In the genomic region with DNA sequence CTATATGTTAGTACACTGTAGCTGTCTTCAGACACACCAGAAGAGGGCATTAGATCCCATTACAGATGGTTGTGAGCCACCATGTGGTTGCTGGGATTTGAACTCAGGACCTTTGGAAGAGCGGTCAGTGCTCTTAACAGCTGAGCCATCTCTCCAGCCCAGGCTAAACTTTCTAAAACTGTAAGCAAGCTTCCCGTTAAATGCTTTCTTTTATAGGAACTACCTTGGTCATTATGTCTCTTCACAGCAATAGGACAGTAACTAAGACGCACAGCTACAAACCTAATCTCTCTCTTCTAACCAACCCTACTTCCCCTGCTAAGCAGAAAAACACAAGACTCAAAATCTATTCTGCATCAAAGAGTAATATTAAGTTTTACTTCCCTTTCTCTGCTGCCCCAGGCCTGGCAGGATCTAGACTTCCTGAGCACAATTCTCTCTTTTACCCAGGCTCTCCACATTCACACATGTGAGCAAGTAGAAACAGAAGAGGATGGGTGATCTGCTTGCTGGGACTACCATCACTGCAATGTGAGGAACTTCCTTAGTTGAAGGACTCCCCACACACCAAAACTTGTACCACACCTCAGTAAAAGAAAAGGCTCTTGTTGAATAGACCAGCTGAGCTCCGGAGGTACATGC, we compare ENCODE assay signal across 7 mouse cellular contexts. TPM values are rescaled to one million over a fixed set of nuclear protein-coding genes. Genes with fewer than 3 reads are reported as not detected.
DNase-seq lines count a peak whose midpoint lies in the region; ATAC-seq and TF ChIP-seq lines count a peak whose summit lies in the region.

No protein-coding gene starts in this region.

- H3K36me3 ChIP-seq in C2C12 (ENCODE audit: control insufficient read depth, insufficient read depth): no peaks in the 10 kb centered on the region

- peak overlapping the region; percentile 37 for H3ac ChIP-seq in C2C12 (ENCODE audit: control insufficient read depth, insufficient read length, low read depth)

- TF ChIP-seq CTCF in C2C12 (IDR thresholded peaks at IDR 0.05; ENCODE audit: control insufficient read depth, insufficient read depth, insufficient read length): no peak

- ATAC-seq in CD4-positive, CD25-positive, alpha-beta regulatory T cell, adult 4 months: peak; percentile 47
- peak; percentile 83 for ATAC-seq in granulocyte monocyte progenitor cell, adult 5-6 weeks (replicated peaks; ENCODE audit: poor library complexity, severe bottlenecking)

- H3K4me3 ChIP-seq in C2C12 (ENCODE audit: insufficient read depth, poor library complexity, severe bottlenecking): no peak overlapping the region

- DNase-seq in lung, postnatal 25 days (ENCODE audit: low spot score): peak; percentile 23
- no peak for DNase-seq in urinary bladder, postnatal 14 days (ENCODE audit: low spot score)
- no peak for DNase-seq in kidney, adult 9 months
- no peak for DNase-seq in retina, postnatal 1 day

- H3K27me3 ChIP-seq in C2C12 (ENCODE audit: control insufficient read depth, insufficient read depth, insufficient read length): no peaks in the 10 kb centered on the region

- H3K79me2 ChIP-seq in C2C12 (ENCODE audit: control insufficient read depth, insufficient read depth): no peaks in the 10 kb centered on the region

- no peaks in the 10 kb centered on the region for H3K79me3 ChIP-seq in C2C12 (ENCODE audit: low read depth)

TF ChIP-seq in C2C12, 6 proteins besides CTCF, POLR2A, EP300 and RAD21:
- TF ChIP-seq MAX (IDR thresholded peaks at IDR 0.05) (no peak), CEBPB (IDR thresholded peaks at IDR 0.05; ENCODE audit: low read depth) (no peak), MYOD1 (IDR thresholded peaks at IDR 0.05; ENCODE audit: control insufficient read depth, insufficient read length, low read depth) (no peak), USF1 (IDR thresholded peaks at IDR 0.05; ENCODE audit: low read depth) (no peak), MYOG (IDR thresholded peaks at IDR 0.05; ENCODE audit: control insufficient read depth, extremely low read depth, insufficient read length) (no peak), FOSL1 (IDR thresholded peaks at IDR 0.05; ENCODE audit: insufficient read depth, low read length, poor library complexity, severe bottlenecking) (no peak)

RNA-seq across cellular contexts. Expression of gene Esyt1, which starts 10.1 kb away (rescaled TPM):
- polyA plus RNA-seq in C2C12 (2012; fragmentation: generic; extraction: Trizol): 120 TPM
- 10 to 100 TPM; 68.4 to 84.4 TPM for polyA plus RNA-seq in CD4-positive, CD25-positive, alpha-beta regulatory T cell, adult 4 months (2017; shearing (Covaris generic))
- total RNA-seq in granulocyte monocyte progenitor cell, adult 5-6 weeks (2014; fragmentation: Nextera tagmentation): 89.1 and 90.5 TPM in 2 replicates
- 78.8 and 97.6 TPM in 2 replicates for total RNA-seq in granulocyte monocyte progenitor cell, adult 5-6 weeks (2017)

RNA-seq across cellular contexts. Expression of gene Zc3h10, which starts 11.8 kb away (rescaled TPM):
- 13.0 TPM for polyA plus RNA-seq in C2C12 (2012; fragmentation: generic; extraction: Trizol)
- polyA plus RNA-seq in CD4-positive, CD25-positive, alpha-beta regulatory T cell, adult 4 months (2017; shearing (Covaris generic)): 10 to 100 TPM in 1 of 2 experiments, 1 to 10 TPM in 1; 9.2 to 11.8 TPM
- 8.8 and 9.7 TPM in 2 replicates for total RNA-seq in granulocyte monocyte progenitor cell, adult 5-6 weeks (2014; fragmentation: Nextera tagmentation)
- 12.5 and 13.6 TPM in 2 replicates for total RNA-seq in granulocyte monocyte progenitor cell, adult 5-6 weeks (2017)

RNA-seq across cellular contexts. Expression of gene Rpl41, which starts 13.4 kb away (rescaled TPM):
- polyA plus RNA-seq in C2C12 (2012; fragmentation: generic; extraction: Trizol): 13,760 TPM
- 1,000 to 10,000 TPM; 4,848 to 7,095 TPM for polyA plus RNA-seq in CD4-positive, CD25-positive, alpha-beta regulatory T cell, adult 4 months (2017; shearing (Covaris generic))
- total RNA-seq in granulocyte monocyte progenitor cell, adult 5-6 weeks (2014; fragmentation: Nextera tagmentation): 6,066 and 6,315 TPM in 2 replicates
- total RNA-seq in granulocyte monocyte progenitor cell, adult 5-6 weeks (2017): 3,608 and 4,444 TPM in 2 replicates

RNA-seq across cellular contexts. Expression of gene Pa2g4, which starts 30.0 kb away (rescaled TPM):
- 232 TPM for polyA plus RNA-seq in C2C12 (2012; fragmentation: generic; extraction: Trizol)
- 100 to 1,000 TPM; 114 to 117 TPM for polyA plus RNA-seq in CD4-positive, CD25-positive, alpha-beta regulatory T cell, adult 4 months (2017; shearing (Covaris generic))
- 404 and 410 TPM in 2 replicates for total RNA-seq in granulocyte monocyte progenitor cell, adult 5-6 weeks (2014; fragmentation: Nextera tagmentation)
- total RNA-seq in granulocyte monocyte progenitor cell, adult 5-6 weeks (2017): 414 and 442 TPM in 2 replicates

RNA-seq across cellular contexts. Expression of gene Myl6b, which starts 37.3 kb away (rescaled TPM):
- polyA plus RNA-seq in C2C12 (2012; fragmentation: generic; extraction: Trizol): 16.7 TPM
- polyA plus RNA-seq in CD4-positive, CD25-positive, alpha-beta regulatory T cell, adult 4 months (2017; shearing (Covaris generic)): 1 to 10 TPM; 4.3 to 5.4 TPM
- total RNA-seq in granulocyte monocyte progenitor cell, adult 5-6 weeks (2014; fragmentation: Nextera tagmentation): 10.7 and 13.7 TPM in 2 replicates
- total RNA-seq in granulocyte monocyte progenitor cell, adult 5-6 weeks (2017): 1.2 and 1.7 TPM in 2 replicates
